Mouse (Mus musculus) lung, postnatal 4 days (tissue): ENCODE results near the gene Ecel1.

Experiments
- DNase-seq, 2 experiments: peaks; one replicate each; pipeline ENCODE4 v3.0.0; 2021

The Ecel1 gene

GRCm38 (mm10) chr1:87098358-87098975 is 57.9 kb downstream of the Ecel1 start:
- peak; percentile 67 to 71 for DNase-seq
